Mouse (Mus musculus) heart, embryonic 15.5 days (tissue): Measurements from ENCODE around the gene Oxsr1. TPM values are rescaled to one million over a fixed set of nuclear protein-coding genes. Genes with fewer than 3 reads are reported as not detected.
"Not testable (repeated sequence)": the region's sequence is repeated elsewhere in the genome, so short reads cannot be mapped to it uniquely, and the experiment has no call there.

ENCODE experiments used
- ATAC-seq: fragments of 200-750 bp; cut with Nextera tagmentation; replicated peaks from 2 replicates; pipeline ENCODE4 v1.8.0; 2017; ENCODE audit warnings: low read depth, moderate TSS enrichment; ENCODE audit not compliant: insufficient number of reproducible peaks, insufficient read depth, low FRiP score
- H3K27ac ChIP-seq: fragments of 300-500 bp; sonication (generic); 2 replicates; pipeline ENCODE4 v1.5.1; 2015; ENCODE audit warnings: mild to moderate bottlenecking, inconsistent platforms
- H3K27me3 ChIP-seq: fragments of 300-500 bp; sonication (generic); 2 replicates; pipeline ENCODE4 v1.6.1; 2015; ENCODE audit warnings: inconsistent platforms
- H3K36me3 ChIP-seq: fragments of 300-500 bp; sonication (generic); 2 replicates; pipeline ENCODE4 v1.6.1; 2015; ENCODE audit warnings: mild to moderate bottlenecking, inconsistent platforms
- H3K4me1 ChIP-seq: fragments of 300-500 bp; sonication (generic); replicated peaks from 2 replicates; pipeline ENCODE4 v1.6.1; 2015; ENCODE audit warnings: inconsistent platforms
- H3K4me2 ChIP-seq: fragments of 300-500 bp; sonication (generic); 2 replicates; pipeline ENCODE4 v1.6.1; 2015; ENCODE audit warnings: inconsistent platforms, mild to moderate bottlenecking, moderate library complexity
- H3K4me3 ChIP-seq: fragments of 300-500 bp; sonication (generic); 2 replicates; pipeline ENCODE4 v1.5.1; 2015; ENCODE audit warnings: mild to moderate bottlenecking, inconsistent platforms
- H3K9ac ChIP-seq: fragments of 300-500 bp; sonication (generic); 2 replicates; pipeline ENCODE4 v1.6.1; 2015; ENCODE audit warnings: mild to moderate bottlenecking, inconsistent platforms
- H3K9me3 ChIP-seq: fragments of 300-500 bp; sonication (generic); replicated peaks from 2 replicates; pipeline ENCODE4 v1.6.1; 2016; ENCODE audit warnings: inconsistent platforms
- WGBS: fragments of 180-500 bp; shearing (Covaris S2); methylation state at CpG from one replicate; pipeline ENCODE4 v1.1.7; 2015; ENCODE audit warnings: mixed read lengths; 5-methylcytosine and 5-hydroxymethylcytosine counted together
- polyA plus RNA-seq: library from polyadenylated mRNA; unstranded; fragments of >200 nt; fragmentation: Nextera tagmentation; extraction: Ambion mirVana; gene quantifications from 2 replicates; pipeline ENCODE4 v1.2.1, GENCODE M21; 2015

Gene Oxsr1
- polyA plus RNA-seq, 1 experiment from 2014 or later, result 6.7 TPM

GRCm38 (mm10) chr9:119268120-119268519 is 54.1 kb downstream of the Oxsr1 start:
- Histone ChIP-seq H3K4me3 (no peak overlapping the region), H3K4me2 (no peak overlapping the region), H3K27me3 (no peaks in the 10 kb centered on the region), H3K4me1 (no peaks in the 10 kb centered on the region), H3K27ac (no peak overlapping the region), H3K9me3 (no peaks in the 10 kb centered on the region), H3K9ac (no peak overlapping the region), H3K36me3 (peaks cover 36% of the 10 kb centered on the region)
- no peak for ATAC-seq
- 94% methylated on average over 6 of the region's 6 CpGs for WGBS

- H3K36me3 ChIP-seq, result peaks cover 39% of the 10 kb centered on the region
- not testable (repeated sequence) for H3K4me1 ChIP-seq, ATAC-seq, H3K9ac ChIP-seq, H3K27ac ChIP-seq, H3K4me3 ChIP-seq, H3K27me3 ChIP-seq, H3K9me3 ChIP-seq, H3K4me2 ChIP-seq
- WGBS, result 92% methylated on average over 5 of the region's 5 CpGs
Measured at GRCm38 (mm10) chr9:119266121-119266395, 56.2 kb downstream of the Oxsr1 start.

- ATAC-seq, result not testable (repeated sequence)
- peaks cover 39% of the 10 kb centered on the region for H3K36me3 ChIP-seq
Measured at GRCm38 (mm10) chr9:119265373-119266120, 56.7 kb downstream of the Oxsr1 start.

GRCm38 (mm10) chr9:119263067-119263466 is 59.2 kb downstream of the Oxsr1 start:
- Histone ChIP-seq H3K36me3 (peaks cover 44% of the 10 kb centered on the region), H3K9me3 (no peaks in the 10 kb centered on the region), H3K4me1 (no peaks in the 10 kb centered on the region), H3K27ac (no peak overlapping the region), H3K9ac (no peak overlapping the region), H3K27me3 (no peaks in the 10 kb centered on the region), H3K4me3 (no peak overlapping the region), H3K4me2 (no peak overlapping the region)
- ATAC-seq, result no peak
- 83% methylated on average over 4 of the region's 4 CpGs for WGBS

More at GRCm38 (mm10) chr9:119265373-119266120, 56.7 kb downstream of the Oxsr1 start:
- H3K9me3 ChIP-seq, H3K4me3 ChIP-seq, H3K9ac ChIP-seq, H3K27me3 ChIP-seq, H3K27ac ChIP-seq, H3K4me1 ChIP-seq, H3K4me2 ChIP-seq: not testable (repeated sequence)
- 73% methylated on average over 1 of the region's 1 CpGs for WGBS

- H3K36me3 ChIP-seq, result peaks cover 46% of the 10 kb centered on the region
- no peaks in the 10 kb centered on the region for H3K27me3 ChIP-seq
- H3K9me3 ChIP-seq, result no peaks in the 10 kb centered on the region
- H3K4me1 ChIP-seq, result no peaks in the 10 kb centered on the region
- H3K4me3 ChIP-seq, result no peak overlapping the region
- H3K4me2 ChIP-seq, result no peak overlapping the region
- H3K9ac ChIP-seq, result no peak overlapping the region
- ATAC-seq, result no peak
- 87% methylated on average over 2 of the region's 2 CpGs for WGBS
- H3K27ac ChIP-seq, result no peak overlapping the region
Measured at GRCm38 (mm10) chr9:119260825-119261224, 61.4 kb downstream of the Oxsr1 start.

- Histone ChIP-seq H3K4me1 (no peaks in the 10 kb centered on the region), H3K27me3 (no peaks in the 10 kb centered on the region), H3K9ac (no peak overlapping the region), H3K27ac (no peak overlapping the region), H3K4me2 (no peak overlapping the region), H3K4me3 (no peak overlapping the region), H3K9me3 (no peaks in the 10 kb centered on the region), H3K36me3 (peaks cover 50% of the 10 kb centered on the region)
- no peak for ATAC-seq
- 90% methylated on average over 2 of the region's 2 CpGs for WGBS
Measured at GRCm38 (mm10) chr9:119258785-119259184, 63.4 kb downstream of the Oxsr1 start.

- Histone ChIP-seq H3K27me3 (no peaks in the 10 kb centered on the region), H3K27ac (no peak overlapping the region), H3K9ac (no peak overlapping the region), H3K4me2 (no peak overlapping the region), H3K36me3 (peaks cover 48% of the 10 kb centered on the region), H3K9me3 (no peaks in the 10 kb centered on the region), H3K4me3 (no peak overlapping the region), H3K4me1 (no peaks in the 10 kb centered on the region)
- ATAC-seq, result no peak
- 56% methylated on average over 5 of the region's 5 CpGs for WGBS
Measured at GRCm38 (mm10) chr9:119258128-119258527, 64.1 kb downstream of the Oxsr1 start.

GRCm38 (mm10) chr9:119256161-119256560 is 66.1 kb downstream of the Oxsr1 start:
- H3K4me3 ChIP-seq, result no peak overlapping the region
- H3K36me3 ChIP-seq, result peaks cover 54% of the 10 kb centered on the region
- H3K27ac ChIP-seq, result no peak overlapping the region
- H3K9me3 ChIP-seq, result no peaks in the 10 kb centered on the region
- ATAC-seq, result no peak
- H3K27me3 ChIP-seq, result no peaks in the 10 kb centered on the region
- WGBS, result 94% methylated on average over 12 of the region's 12 CpGs
- no peak overlapping the region for H3K4me2 ChIP-seq
- H3K9ac ChIP-seq, result no peak overlapping the region
- no peaks in the 10 kb centered on the region for H3K4me1 ChIP-seq

GRCm38 (mm10) chr9:119255096-119255495 is 67.1 kb downstream of the Oxsr1 start:
- Histone ChIP-seq H3K4me2 (no peak overlapping the region), H3K27ac (no peak overlapping the region), H3K27me3 (no peaks in the 10 kb centered on the region), H3K4me3 (no peak overlapping the region), H3K36me3 (peaks cover 58% of the 10 kb centered on the region), H3K9ac (no peak overlapping the region), H3K9me3 (no peaks in the 10 kb centered on the region), H3K4me1 (no peaks in the 10 kb centered on the region)
- ATAC-seq, result no peak
- 97% methylated on average over 1 of the region's 1 CpGs for WGBS

GRCm38 (mm10) chr9:119254187-119254586 is 68.0 kb downstream of the Oxsr1 start:
- no peaks in the 10 kb centered on the region for H3K27me3 ChIP-seq
- H3K4me2 ChIP-seq, result no peak overlapping the region
- no peak for ATAC-seq
- 80% methylated on average over 2 of the region's 2 CpGs for WGBS
- no peak overlapping the region for H3K27ac ChIP-seq
- peaks cover 50% of the 10 kb centered on the region for H3K36me3 ChIP-seq
- H3K9me3 ChIP-seq, result no peaks in the 10 kb centered on the region
- H3K4me3 ChIP-seq, result no peak overlapping the region
- no peaks in the 10 kb centered on the region for H3K4me1 ChIP-seq
- no peak overlapping the region for H3K9ac ChIP-seq

- Histone ChIP-seq H3K4me1 (no peaks in the 10 kb centered on the region), H3K27me3 (no peaks in the 10 kb centered on the region), H3K36me3 (peaks cover 37% of the 10 kb centered on the region), H3K27ac (no peak overlapping the region), H3K4me2 (no peak overlapping the region), H3K9me3 (no peaks in the 10 kb centered on the region), H3K9ac (no peak overlapping the region), H3K4me3 (no peak overlapping the region)
- no peak for ATAC-seq
- 80% methylated on average over 5 of the region's 5 CpGs for WGBS
Measured at GRCm38 (mm10) chr9:119247996-119248395, 74.2 kb downstream of the Oxsr1 start.

GRCm38 (mm10) chr9:119246826-119247225 is 75.4 kb downstream of the Oxsr1 start:
- no peaks in the 10 kb centered on the region for H3K4me1 ChIP-seq
- H3K36me3 ChIP-seq, result peaks cover 35% of the 10 kb centered on the region
- H3K9ac ChIP-seq, result no peak overlapping the region
- WGBS, result 78% methylated on average over 5 of the region's 5 CpGs
- no peaks in the 10 kb centered on the region for H3K9me3 ChIP-seq
- ATAC-seq, result no peak
- H3K27ac ChIP-seq, result no peak overlapping the region
- H3K4me3 ChIP-seq, result no peak overlapping the region
- H3K4me2 ChIP-seq, result no peak overlapping the region
- H3K27me3 ChIP-seq, result no peaks in the 10 kb centered on the region
